Mouse (Mus musculus) gastrocnemius, postnatal 10 days (tissue): ENCODE data around the gene Defb36. TPM values are rescaled to one million over a fixed set of nuclear protein-coding genes. Genes with fewer than 3 reads are reported as not detected.

Experiments
- DNase-seq: peaks from one replicate; pipeline ENCODE4 v3.0.0; 2021; ENCODE audit warnings: mixed read lengths
- long read RNA-seq, 2 experiments: library from polyadenylated mRNA; stranded (forward); transcript quantifications; one replicate each; pipeline ENCODE4 v2.0.0; 2021
- total RNA-seq, 2 experiments: library from RNA; stranded (reverse); gene quantifications; 2 replicates each; pipeline ENCODE4 v1.2.3; 2021

Gene Defb36
- total RNA-seq, result not detected
- long read RNA-seq, experiment 1, result 0 reads
- long read RNA-seq, experiment 2, result 0 reads

DNA sequence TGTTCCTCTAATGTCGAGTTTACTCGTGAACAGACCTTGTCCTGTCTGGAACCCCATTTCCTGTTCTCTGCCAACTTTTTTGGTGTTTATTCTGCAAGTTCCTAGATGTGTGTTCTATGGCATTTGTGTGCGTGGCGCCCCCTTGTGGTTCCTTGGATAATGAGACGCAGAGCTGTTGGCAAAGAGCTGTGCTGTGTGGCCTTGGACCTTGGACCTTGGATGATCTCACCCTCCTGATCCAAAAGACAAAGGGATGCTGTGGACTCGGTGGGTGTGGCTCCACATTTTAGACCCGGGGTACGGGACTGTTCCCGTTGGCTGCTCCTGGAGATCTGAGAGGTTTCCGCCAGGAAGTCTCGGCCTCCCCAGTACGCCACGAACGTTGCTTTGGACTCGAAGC, at the start of gene Defb36:
Defb36 (plus strand) TSS at position 271 of the 400 bp plus-strand sequence.
- DNase-seq, result peak; percentile 61

DNA sequence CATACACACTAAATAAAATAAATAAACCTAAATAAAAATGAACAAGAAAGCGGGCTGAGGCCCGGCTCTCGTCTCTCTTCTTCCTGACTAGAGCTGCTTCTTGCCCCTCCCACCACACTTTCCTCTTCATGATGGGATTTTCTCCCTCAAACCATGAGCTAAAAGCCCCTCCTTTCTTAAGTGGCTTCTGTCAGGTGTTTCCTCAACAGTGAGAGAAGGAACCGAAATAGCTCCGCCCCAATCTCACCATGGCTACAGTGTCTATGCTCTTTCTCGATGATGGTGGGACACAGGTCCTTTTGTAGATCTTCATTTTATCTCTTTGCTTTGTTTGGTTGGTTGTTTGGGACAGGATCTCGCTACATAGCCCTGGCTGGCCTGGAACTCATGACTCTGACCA, 47.5 kb upstream of the Defb36 start:
- no peak for DNase-seq

DNA sequence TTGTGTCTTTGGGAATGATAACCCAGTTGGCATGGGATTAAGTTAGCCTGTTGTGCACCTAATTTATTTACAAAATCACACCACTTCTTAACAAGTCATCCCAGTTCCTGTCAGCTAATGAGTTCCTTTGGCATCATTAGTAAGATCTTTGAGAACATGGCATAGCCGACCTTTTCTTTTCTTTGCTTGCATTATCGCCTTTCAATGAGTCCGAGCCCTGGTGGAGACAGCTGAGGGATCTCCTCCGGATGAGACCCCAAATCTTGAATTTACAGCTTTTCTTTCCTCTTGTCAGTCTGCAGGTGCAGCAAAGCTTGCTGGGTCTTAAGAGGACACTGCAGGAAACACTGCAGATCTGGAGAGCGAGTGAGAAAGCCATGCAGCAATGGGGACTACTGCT, 35.1 kb upstream of the Defb36 start, which contains the start of gene Gm17416:
Gm17416 (plus strand) TSS at position 301 of the 400 bp plus-strand sequence.
- DNase-seq, result no peak

DNA sequence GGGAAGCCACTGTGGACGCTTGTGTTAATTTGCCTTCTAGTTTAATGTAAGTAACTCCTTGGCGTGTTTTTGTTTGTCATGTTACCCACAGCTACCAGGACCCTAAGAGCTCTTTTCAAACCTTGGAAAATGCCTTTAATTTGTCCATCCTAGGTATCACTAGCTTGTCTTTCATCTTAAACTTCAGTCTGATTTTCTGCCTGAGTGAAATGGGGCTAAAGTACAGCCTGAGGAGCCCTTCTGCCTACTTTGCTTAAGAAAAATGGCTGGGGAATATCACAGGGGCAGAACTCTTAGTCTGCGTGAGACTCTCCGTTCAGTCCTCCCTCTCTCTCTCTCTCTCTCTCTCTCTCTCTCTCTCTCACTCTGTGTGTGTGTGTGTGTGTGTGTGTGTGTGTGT, 34.2 kb upstream of the Defb36 start:
- DNase-seq, result no peak

DNA sequence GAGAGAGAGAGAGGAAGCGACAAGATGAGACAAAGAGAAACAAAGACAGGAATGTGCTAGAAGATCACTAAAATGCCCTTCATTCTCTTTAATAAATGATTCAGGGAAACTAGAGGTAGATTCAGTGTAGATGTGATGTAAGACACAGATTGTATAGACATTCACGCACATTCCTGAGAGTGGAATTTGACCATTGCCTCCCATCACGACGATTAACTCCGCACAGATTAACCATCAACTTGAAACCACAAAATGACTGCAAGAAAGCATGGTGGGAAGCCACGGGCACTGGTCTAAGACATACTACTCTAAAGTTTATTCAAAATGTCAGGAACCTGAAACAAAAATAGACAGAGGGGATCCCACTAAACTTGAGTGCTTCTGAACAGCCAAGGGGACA, 33.8 kb upstream of the Defb36 start:
- no peak for DNase-seq

DNA sequence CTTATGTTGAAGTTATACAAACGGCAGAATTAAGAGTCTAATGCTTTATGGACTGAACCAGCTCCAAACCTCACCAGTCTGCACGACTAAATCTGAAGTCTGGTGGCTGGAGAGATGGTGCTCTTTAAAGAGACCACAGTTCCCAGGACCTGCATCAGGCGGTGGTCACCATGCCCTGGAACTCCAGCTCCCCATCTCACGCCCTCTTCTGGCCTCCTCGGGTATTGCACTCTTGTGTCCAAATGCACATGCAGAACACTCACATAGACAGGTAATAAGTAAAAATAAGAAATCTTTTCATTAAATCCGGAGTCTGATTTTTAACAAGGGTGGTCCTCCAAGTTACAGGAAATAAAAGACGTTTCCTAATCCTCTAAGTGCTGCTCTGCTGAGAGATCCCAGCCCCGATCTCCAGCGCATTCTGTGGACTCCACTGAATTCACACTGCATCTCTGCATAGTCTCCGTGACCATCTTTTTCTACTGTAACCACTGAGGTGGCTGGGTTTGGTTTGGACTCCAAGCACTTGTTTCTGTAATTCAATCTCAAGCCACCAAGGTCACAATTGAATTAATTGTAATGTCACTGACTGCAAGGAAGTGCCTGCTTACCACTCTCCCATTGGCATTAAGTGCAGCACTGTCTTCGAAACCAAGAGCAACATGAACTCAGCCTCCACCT, 31.9 kb upstream of the Defb36 start, which contains the start of gene Defb21:
Defb21 (plus strand) TSS at position 631 of the 681 bp plus-strand sequence.
- DNase-seq, result peak; percentile 29

DNA sequence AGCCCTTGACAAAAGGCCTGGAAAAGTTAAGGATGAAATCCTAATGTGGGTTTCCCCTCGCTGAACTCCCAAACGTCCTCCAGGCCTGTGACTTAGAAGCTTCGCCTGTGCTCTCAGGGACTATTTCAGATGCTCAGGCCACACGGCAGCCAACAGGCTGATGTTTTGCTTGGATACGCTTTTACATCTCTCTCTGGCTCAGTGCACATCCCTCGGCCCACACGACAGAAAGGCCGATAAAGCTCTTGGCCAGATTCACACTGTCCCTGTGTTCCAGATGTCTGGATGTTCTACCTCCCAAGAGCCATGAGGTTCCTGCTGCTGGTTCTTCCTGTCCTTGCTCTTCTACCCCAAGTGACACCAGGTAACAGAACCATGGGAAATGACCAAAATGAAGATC, 30.6 kb upstream of the Defb36 start:
- DNase-seq, result no peak

DNA sequence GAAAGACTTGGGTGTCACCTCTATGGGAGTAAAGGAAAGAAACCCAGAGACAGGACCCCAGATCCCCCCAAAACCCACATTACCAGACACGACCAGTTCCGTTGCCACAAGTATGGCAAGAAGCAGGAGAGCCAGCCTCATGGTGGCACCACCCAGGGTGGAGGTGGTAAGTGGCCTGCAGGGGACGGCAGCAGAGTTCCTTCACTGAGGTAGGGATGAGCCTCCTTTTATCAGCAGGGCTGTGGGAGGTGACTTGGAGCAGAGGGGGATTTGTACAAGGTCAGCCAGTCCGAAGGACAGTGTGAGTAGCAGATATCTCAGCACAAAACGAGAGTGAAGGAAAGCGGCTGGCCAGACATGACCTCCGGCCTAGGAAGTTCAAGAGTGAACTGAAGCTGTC, 24.0 kb upstream of the Defb36 start, which contains the start of gene Defb19:
Defb19 (minus strand) TSS at position 206 of the 400 bp plus-strand sequence.
- no peak for DNase-seq

DNA sequence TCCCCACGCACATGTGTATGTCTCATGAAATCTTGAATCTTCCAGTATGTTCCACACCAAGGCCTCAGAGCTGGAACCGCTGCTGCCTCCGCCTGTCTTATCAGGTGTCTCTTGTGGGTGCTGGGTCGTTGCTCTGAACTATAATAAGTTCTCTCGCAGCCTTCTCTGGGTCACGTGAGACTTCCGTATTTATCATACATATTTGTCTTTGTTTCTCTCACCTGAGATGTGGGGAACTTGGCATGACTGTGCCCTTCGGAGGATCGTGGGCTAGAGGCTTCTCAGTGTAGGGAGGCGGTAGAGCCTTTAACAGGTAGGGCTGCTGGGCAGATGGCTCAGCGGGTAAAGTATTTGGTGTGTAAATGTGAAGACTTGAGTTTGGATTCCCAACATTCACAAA, 23.5 kb upstream of the Defb36 start:
- no peak for DNase-seq

DNA sequence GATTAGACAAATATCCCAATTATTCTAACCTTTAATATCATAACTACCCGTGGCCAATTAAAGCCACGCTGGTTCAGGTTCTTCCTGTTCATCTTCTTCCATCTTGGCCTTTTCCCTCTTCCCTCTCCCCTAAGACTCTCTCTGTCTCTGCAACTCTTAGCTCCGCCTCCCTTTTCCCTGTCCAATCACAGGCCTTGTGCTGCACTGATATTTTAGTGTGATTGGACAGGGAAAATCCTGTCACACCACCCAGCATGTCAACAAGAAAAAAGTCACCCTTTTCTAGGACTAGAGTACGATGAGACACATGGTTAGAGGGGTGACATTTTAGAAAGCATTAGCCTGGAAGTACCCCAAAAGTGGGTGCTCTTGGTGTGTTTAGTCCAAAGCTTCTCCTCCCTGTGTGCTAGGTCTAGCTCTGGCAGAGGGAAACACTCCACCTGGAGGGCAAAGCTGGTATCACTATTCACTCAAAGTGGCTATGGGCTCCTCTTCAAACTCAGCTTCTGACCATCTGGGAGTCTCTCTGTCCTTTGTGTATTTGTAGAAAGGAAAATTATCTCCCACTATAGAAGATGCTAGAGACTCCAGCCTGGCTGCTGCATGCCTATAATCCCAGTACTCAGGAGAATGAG, 17.1 kb upstream of the Defb36 start:
- no peak for DNase-seq

DNA sequence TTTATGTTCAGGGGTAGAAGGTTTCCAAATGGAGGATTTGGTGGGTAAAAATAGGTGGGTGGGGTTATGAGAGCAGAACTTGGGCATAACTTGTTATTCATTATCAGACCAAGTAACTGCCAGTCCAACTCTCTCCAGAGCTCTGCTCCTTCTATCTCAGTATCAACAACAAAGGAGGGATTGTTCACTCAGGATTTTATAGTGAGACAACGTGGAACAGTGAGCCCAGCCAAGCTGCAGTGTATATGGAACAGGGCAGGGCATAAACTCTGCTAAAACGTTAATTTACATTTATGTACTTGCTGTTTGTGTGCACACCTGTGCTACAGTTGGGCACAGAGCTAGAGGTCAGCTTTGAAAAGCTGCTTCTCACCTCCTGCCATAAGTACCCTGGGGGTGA, 15.7 kb upstream of the Defb36 start:
- DNase-seq, result no peak

DNA sequence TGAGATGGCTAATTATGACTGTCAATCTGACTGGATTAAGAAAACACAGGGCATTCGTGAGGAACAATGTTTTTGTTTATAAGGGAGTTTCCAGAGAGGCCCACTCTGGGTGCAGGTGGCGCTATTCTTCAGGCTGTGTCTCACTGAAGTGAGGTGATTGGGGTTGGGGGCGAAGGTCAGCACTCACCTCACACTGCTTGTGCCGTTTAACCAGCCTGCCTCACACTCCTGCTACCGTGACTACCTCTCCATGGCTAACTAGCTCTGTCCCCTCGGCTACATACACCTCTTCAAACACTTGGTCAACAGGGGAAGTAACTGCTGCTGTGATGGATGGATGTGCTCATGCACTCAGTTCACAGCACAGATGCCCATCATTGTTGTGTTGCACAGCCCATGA, 15.1 kb upstream of the Defb36 start:
- DNase-seq, result no peak

DNA sequence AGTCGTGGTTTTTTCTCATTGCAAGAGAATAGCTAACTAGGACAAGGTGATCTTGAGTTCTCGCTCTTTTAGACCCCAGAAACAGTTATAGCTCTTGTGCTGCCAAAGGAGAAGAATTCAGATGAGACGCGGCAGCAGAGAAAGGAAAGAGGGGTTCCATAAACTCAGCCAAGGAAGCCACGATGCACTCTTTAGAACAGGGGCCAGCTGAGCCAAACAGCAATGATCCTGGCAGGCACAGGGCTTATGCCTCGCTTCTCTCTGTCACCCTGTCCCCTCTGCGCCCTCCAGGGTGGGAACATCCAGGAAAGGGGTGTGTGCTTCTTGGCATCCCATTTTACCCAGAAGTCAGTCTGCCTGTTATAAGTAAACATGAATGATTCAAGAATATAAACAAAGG, 4.8 kb upstream of the Defb36 start, which contains the start of gene Defb45:
Defb45 (minus strand) TSS at position 101 of the 400 bp plus-strand sequence.
- DNase-seq, result no peak

DNA sequence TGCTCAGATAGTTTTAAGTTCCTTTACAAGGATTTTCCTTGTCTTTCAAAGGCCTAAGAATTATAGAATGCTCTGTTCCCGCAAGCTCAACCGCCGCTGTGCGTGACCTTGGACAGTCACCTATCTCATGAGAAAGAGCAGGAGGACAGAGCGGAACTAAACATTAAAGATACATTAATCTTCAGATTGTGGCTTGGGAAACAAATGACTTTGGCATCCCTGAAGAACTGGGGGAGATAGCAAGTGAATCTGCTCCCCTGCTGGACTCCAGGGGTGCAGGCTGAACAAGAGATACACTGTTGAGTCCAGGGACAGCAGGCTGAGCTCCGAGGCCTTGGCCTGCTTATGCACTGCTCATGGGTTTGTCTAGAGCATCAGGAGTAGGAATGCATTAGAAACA, 4.1 kb upstream of the Defb36 start:
- no peak for DNase-seq

DNA sequence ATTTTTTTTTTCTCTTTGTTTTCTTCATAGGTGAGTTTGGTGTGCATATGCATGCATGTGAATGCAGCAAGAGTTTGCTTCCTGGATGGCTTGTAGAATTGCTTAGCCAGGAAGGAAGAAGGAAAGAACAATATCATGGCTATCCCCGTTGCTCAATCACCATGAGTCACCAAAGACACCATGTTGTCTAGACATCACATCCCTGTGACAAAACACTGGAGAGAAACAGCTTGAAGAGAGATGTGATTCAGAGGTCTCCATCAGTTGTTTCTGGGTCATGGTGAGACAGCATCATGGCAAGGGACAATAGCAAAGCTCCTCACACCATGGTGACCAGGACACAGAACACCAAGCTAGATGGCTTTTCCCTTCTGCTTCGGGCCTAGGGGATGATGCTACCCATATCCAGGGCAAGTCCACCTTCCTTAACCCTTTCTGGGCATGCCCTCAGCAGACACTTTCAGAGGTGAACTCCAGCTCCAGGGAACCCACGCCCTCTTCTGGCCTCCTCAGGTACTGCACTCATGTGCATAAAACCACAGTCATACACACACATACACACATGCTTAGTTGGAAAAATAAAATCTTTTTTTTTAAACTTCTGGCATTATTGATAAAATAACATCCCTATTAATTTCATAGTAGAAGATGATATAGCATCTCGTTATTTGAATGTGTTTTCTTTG, 2.7 kb upstream of the Defb36 start:
- no peak for DNase-seq

DNA sequence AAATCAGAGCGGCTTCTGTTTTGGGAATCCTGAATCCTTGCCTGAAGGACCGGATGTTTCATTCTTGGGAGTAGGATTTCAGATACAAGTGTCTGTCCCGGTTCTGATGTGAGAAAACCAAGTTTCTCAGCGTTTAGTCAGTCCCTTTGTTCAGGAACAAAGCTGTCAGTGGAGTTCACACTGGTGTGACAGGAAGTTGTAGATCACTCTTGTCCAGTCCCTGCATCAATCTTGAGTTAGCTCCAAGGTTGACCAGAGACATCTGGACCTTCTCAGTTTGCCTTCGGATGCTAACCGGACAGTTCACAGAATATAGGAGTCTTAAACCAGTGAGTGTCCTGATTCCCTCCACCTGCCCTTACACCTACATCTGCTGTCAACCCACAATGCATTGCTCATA, 3.6 kb downstream of the Defb36 start:
- no peak for DNase-seq

DNA sequence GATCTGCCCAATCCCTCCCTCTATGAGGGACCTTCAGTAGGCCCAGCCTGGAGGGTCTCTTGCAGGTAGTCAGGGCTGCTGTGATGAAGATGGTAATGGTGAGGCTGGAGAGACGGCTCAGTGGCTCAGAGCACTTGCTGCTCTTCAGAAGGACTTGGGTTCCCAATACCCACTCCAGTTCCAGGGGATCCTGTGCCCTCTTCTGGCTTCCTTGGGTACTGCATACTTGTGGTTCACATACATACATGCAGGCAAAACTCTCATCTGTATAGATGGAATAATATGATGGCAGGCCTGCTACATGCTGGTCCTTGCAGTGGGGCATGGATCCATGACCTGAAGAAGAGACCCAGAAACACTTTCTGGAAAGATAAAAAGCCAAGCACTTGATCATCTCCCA, 4.6 kb downstream of the Defb36 start:
- no peak for DNase-seq

DNA sequence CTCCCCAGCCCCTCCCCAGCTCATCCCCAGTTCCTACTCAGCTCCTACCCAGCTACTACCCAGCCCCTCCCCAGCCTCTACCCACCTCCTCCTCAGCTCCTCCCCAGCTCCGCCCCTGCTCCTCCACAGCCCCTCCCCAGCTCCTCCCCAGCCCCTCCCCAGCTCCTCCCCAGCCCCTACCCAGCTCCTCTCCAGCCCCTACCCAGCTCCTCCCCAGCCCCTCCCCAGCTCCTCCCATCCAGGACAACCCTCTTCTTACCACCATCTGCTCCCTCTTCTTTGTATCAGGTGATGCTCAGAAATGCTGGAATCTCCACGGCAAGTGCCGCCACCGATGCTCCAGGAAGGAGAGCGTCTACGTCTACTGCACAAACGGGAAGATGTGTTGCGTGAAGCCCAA, 8.1 kb downstream of the Defb36 start:
- DNase-seq, result no peak

DNA sequence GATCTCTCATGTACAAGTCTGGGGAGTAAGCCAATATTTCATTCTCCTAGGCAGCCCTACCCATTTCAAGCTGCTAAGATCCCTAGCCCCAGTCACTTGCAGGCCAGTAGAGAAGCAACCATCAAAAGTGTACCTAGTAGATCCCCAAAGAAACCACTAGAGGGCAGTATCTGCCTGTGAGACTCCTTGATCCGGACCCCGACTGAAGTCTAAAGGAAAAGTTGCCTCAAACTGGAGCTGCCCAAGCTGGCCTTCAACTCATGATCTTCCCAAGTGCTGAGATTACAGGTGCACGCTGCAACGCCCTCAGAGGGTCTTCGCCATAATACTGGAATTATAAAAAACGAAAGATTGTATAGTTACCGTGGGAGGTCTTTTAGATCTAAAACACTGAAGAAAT, 11.4 kb downstream of the Defb36 start:
- DNase-seq, result peak; percentile 40

DNA sequence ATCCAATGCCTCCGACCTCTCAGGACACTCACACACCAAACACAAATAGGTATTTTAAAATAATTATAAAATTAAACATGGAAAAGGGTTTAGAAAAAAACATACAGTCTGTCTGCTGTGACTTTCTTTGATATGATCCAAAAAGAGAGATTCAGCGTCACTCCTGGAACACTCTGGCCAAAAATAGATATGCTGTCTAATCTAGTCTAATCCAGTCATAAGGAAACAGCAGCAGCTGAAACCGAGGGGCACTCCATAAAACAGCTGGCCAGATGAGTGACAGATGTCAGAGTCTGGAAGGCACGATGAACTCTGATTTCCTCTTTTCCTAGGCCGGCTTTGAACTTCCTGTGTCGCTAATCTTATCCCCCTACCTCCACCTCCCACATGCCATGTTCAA, 12.3 kb downstream of the Defb36 start:
- no peak for DNase-seq

DNA sequence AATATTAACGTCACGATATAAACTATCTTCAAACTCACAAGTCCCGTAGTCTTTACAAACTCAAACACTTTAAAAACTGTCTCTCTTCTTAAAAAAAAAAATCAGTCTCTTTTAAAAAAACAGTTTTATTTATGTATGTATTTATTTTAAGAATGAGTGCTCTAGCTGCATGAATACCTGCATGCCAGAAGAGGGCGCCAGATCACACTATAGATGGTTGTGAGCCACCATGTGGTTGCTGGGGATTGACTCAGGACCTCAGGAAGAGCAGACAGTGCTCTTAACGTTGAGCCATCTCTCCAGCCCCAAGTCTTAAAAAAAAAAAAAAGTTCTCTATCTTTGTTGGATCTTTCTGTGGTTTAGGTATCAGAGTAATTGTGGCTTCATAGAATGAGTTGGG, 13.2 kb downstream of the Defb36 start:
- DNase-seq, result no peak

DNA sequence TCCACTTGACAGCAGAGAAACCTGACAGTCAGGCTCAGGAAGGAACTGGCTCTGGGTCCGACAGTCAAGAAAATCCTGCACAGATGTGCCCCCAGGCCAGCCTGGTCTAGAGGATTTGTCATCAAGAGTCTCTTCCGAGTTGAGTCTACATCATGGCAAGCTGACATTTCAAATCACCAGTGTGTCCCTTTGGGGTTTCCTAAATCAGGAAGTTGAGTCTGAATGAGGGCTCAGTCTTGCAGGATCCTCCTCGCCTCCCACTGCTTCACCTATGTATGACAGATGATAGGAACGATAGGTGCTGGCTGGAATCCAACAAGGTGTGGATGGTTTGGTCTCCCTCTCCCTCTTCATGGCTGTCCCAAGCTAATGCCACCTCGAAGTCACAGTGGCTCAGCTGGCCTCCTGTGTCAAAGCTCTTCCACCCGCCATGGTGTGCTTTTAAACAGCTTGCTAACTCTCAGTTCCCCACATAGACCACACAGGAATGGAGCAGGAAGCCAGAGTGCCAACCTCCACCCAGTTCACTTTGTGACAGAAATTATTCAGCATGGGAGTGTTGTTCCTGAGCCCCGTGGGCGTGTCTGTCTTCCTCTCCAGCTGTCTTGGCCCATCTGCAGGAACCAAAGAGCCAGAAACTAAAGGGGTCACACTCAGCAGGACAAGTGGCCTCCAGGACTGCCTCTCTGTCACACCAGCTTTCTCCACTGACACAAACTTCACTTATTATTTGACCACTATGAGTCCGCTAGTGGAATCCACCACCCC, 16.4 kb downstream of the Defb36 start:
- DNase-seq, result peak; percentile 22
